Mouse (Mus musculus) heart, adult 2 months (tissue): ENCODE measurements around the gene Sfxn3. TPM values are rescaled to one million over a fixed set of nuclear protein-coding genes. Genes with fewer than 3 reads are reported as not detected.

Source experiments
- DNase-seq, 2 experiments: peaks; one replicate each; pipeline ENCODE4 v3.0.0; 2021
- H3K27ac ChIP-seq: fragments of 200-600 bp; 2 replicates; pipeline ENCODE4 v1.8.1; 2022
- H3K27me3 ChIP-seq: fragments of 200-500 bp; 2 replicates; pipeline ENCODE4 v1.6.1; 2012; ENCODE audit warnings: mild to moderate bottlenecking, low read length, inconsistent platforms, mixed read lengths; ENCODE audit not compliant: control insufficient read depth, insufficient read depth
- H3K36me3 ChIP-seq: fragments of 200-500 bp; 2 replicates; pipeline ENCODE4 v1.6.1; 2012; ENCODE audit warnings: low read length, inconsistent platforms; ENCODE audit not compliant: control insufficient read depth, insufficient read depth
- H3K4me1 ChIP-seq: fragments of 200-500 bp; 2 replicates; pipeline ENCODE4 v1.6.1; 2011; ENCODE audit warnings: low read length; ENCODE audit not compliant: control insufficient read depth, insufficient read depth
- H3K4me3 ChIP-seq: fragments of 200-600 bp; 2 replicates; pipeline ENCODE4 v1.8.1; 2022
- H3K79me2 ChIP-seq: fragments of 200-500 bp; replicated peaks from 2 replicates; pipeline ENCODE4 v1.6.1; 2012; ENCODE audit warnings: mild to moderate bottlenecking, inconsistent platforms, low read length, moderate library complexity, mixed read lengths; ENCODE audit not compliant: control insufficient read depth, insufficient read depth
- H3K9ac ChIP-seq: fragments of 200-500 bp; 2 replicates; pipeline ENCODE4 v1.6.1; 2012; ENCODE audit warnings: low read depth, mild to moderate bottlenecking, control low read depth, inconsistent platforms, low read length, mixed read lengths
- CTCF ChIP-seq: fragments of 200-600 bp; IDR thresholded peaks from 2 replicates; pipeline ENCODE4 v1.8.1; 2022; ENCODE audit warnings: antibody characterized with exemption, mild to moderate bottlenecking, moderate library complexity
- EP300 ChIP-seq: fragments of 200-500 bp; IDR thresholded peaks from 2 replicates; pipeline ENCODE4 v1.6.1; 2011; ENCODE audit warnings: low read depth, low read length, control low read depth; ENCODE audit not compliant: insufficient read depth
- POLR2A ChIP-seq: fragments of 200-500 bp; IDR thresholded peaks from 2 replicates; pipeline ENCODE4 v1.6.1; 2011; ENCODE audit warnings: mild to moderate bottlenecking, low read depth, low read length, control low read depth; ENCODE audit not compliant: insufficient read depth
- WGBS: fragments of 180-500 bp; shearing (Covaris S2); methylation state at CpG from one replicate; pipeline ENCODE4 v1.1.7; 2018; 5-methylcytosine and 5-hydroxymethylcytosine counted together
- intact Hi-C: fragments of 180-260 bp; cut with DNase I; formaldehyde crosslinking; loops from one replicate; pipeline ENCODE4 v1.15.1; 2025
- polyA plus RNA-seq: library from polyadenylated mRNA; depleted of rRNA; stranded (reverse); fragments of >200 nt; gene quantifications from 2 replicates; pipeline ENCODE4 v1.2.3, GENCODE M21; 2012
- total RNA-seq, 2 experiments: library from RNA; stranded (reverse); gene quantifications; 2 replicates each; pipeline ENCODE4 v1.2.3; 2021

The Sfxn3 gene
- total and polyA plus RNA-seq, 3 experiments: 10.0 to 15.5 (median 11.1) TPM

- Histone ChIP-seq H3K27ac (peak overlapping the region; percentile 52; the same call in 1 of the 2 replicates), H3K9ac (no peak overlapping the region), H3K4me3 (no peak overlapping the region), H3K4me1 (peaks cover 6% of the 10 kb centered on the region), H3K36me3 (no peaks in the 10 kb centered on the region), H3K79me2 (no peaks in the 10 kb centered on the region), H3K27me3 (no peaks in the 10 kb centered on the region)
- 76% methylated on average over 6 of the region's 6 CpGs for WGBS
- intact Hi-C loops: loop anchor here (1.0 kb wide), 1 partner anchor 18 kb away; no protein-coding TSS in a partner anchor
- no peak for DNase-seq
- TF ChIP-seq EP300 (0 out of 2 replicates have a peak, but pooled peaks have one; percentile 15), POLR2A (no peak), CTCF (no peak)
Observed at GRCm38 (mm10) chr19:45013581-45014225, 33.6 kb upstream of the Sfxn3 start.

- peak; percentile 18 to 34 for DNase-seq
- no peak for TF ChIP-seq CTCF
- no peak for TF ChIP-seq POLR2A
- TF ChIP-seq EP300: no peak
Observed at GRCm38 (mm10) chr19:45014335-45014971, 32.9 kb upstream of the Sfxn3 start, which contains the start of gene Lzts2. TSS of gene Lzts2 (plus strand) at chr19:45014414.

GRCm38 (mm10) chr19:45014981-45015402 is 32.3 kb upstream of the Sfxn3 start:
- Histone ChIP-seq H3K4me3 (peak overlapping the region; percentile 87), H3K79me2 (no peaks in the 10 kb centered on the region), H3K36me3 (peaks cover 6% of the 10 kb centered on the region), H3K4me1 (peaks cover 10% of the 10 kb centered on the region), H3K27me3 (no peaks in the 10 kb centered on the region), H3K27ac (peak overlapping the region; percentile 100), H3K9ac (peak overlapping the region; percentile 84)
- no peak for TF ChIP-seq EP300
- TF ChIP-seq POLR2A: peak; percentile 52
- 0 out of 2 replicates have a peak, but pooled peaks have one; percentile 4 for TF ChIP-seq CTCF
- peak; percentile 82 to 83 for DNase-seq
- intact Hi-C loops: loop anchor here (5.0 kb wide), 1 partner anchor 83 kb away; the partner anchor contains the start of gene Slf2
- under 1% methylated on average over 25 of the region's 25 CpGs for WGBS

More at GRCm38 (mm10) chr19:45014335-45014971, 32.9 kb upstream of the Sfxn3 start, which contains the start of gene Lzts2:
- Histone ChIP-seq H3K4me1 (peaks cover 9% of the 10 kb centered on the region), H3K36me3 (peaks cover 3% of the 10 kb centered on the region), H3K9ac (peak within 1 kb of the TSS; percentile 84), H3K27ac (peak within 1 kb of the TSS; percentile 100), H3K4me3 (peak within 1 kb of the TSS; percentile 87), H3K27me3 (no peaks in the 10 kb centered on the region), H3K79me2 (no peaks in the 10 kb centered on the region)
- intact Hi-C loops: no loop called here
- WGBS: 20% methylated on average over 10 of the region's 10 CpGs

GRCm38 (mm10) chr19:45015518-45016281 is 31.6 kb upstream of the Sfxn3 start:
- TF ChIP-seq CTCF (no peak), POLR2A (peak; percentile 49), EP300 (no peak)
- peak; percentile 80 for DNase-seq
- Histone ChIP-seq H3K36me3 (peaks cover 9% of the 10 kb centered on the region), H3K4me1 (peaks cover 14% of the 10 kb centered on the region), H3K9ac (peak overlapping the region; percentile 84), H3K27me3 (no peaks in the 10 kb centered on the region), H3K4me3 (peak overlapping the region; percentile 87), H3K27ac (peak overlapping the region; percentile 100), H3K79me2 (no peaks in the 10 kb centered on the region; the same call in 1 of the 2 replicates)
- intact Hi-C loops: loop anchor here (5.0 kb wide), 1 partner anchor 83 kb away; the partner anchor contains the start of gene Slf2
- under 1% methylated on average over 34 of the region's 34 CpGs for WGBS

GRCm38 (mm10) chr19:45016341-45017215 is 30.7 kb upstream of the Sfxn3 start:
- peak overlapping the region; percentile 87 for H3K4me3 ChIP-seq
- peak overlapping the region; percentile 100 for H3K27ac ChIP-seq
- peaks cover 21% of the 10 kb centered on the region for H3K4me1 ChIP-seq
- WGBS: under 1% methylated on average over 18 of the region's 18 CpGs
- H3K27me3 ChIP-seq: no peaks in the 10 kb centered on the region
- H3K79me2 ChIP-seq: peaks cover 3% of the 10 kb centered on the region
- TF ChIP-seq POLR2A (peak; percentile 75), CTCF (no peak), EP300 (peak; percentile 73; the same call in 1 of the 2 replicates)
- intact Hi-C loops: loop anchor here (5.0 kb wide), 1 partner anchor 84 kb away; the partner anchor contains the start of gene Slf2
- peak overlapping the region; percentile 98 for H3K9ac ChIP-seq
- H3K36me3 ChIP-seq: peaks cover 14% of the 10 kb centered on the region
- DNase-seq: peak; percentile 87 to 89
